Mouse (Mus musculus) gastrocnemius, postnatal 14 days (tissue): ENCODE results near the gene Fntb. TPM values are rescaled to one million over a fixed set of nuclear protein-coding genes. Genes with fewer than 3 reads are reported as not detected.

Experiments
- total RNA-seq, 2 experiments: library from RNA; stranded (reverse); gene quantifications; 2 replicates each; pipeline ENCODE4 v1.2.3; 2021

Fntb gene
- total RNA-seq, 2 experiments from 2014 or later, result 16.1 to 20.0 TPM

Other genes with a start within 250 kb of the Fntb start
- 10 to 100 TPM; 10.3 to 11.7 TPM for gene Plekhg3, start 234.7 kb upstream of the Fntb start, total RNA-seq
- gene Sptb, start 55.0 kb upstream of the Fntb start, total RNA-seq, result 10 to 100 TPM; 88.9 to 93.1 TPM
- 10 to 100 TPM; 58.5 to 63.0 TPM for gene Churc1, start 51 bp upstream of the Fntb start, total RNA-seq
- not detected for gene Gpx2, start 30.0 kb downstream of the Fntb start, total RNA-seq
- gene Rab15, start 57.3 kb downstream of the Fntb start, total RNA-seq, result 10 to 100 TPM in 1 of 2 experiments, 1 to 10 TPM in 1; 6.9 to 10.4 TPM
- 10 to 100 TPM; 26.4 to 35.6 TPM for gene Max, start 196.6 kb downstream of the Fntb start, total RNA-seq